Mouse (Mus musculus): ENCODE results near the gene Abcd2.

- TF ChIP-seq CTCF (IDR thresholded peaks at IDR 0.05; ENCODE audit: insufficient read depth, low read length) = no peak
- no peak for TF ChIP-seq POLR2A (IDR thresholded peaks at IDR 0.05; ENCODE audit: borderline replicate concordance, extremely low read depth, low read depth, low read length)
These were observed 19.4 kb downstream of the Abcd2 start for GRCm38 (mm10) chr15:91172193-91172592.

Data from lung, adult 2 months (tissue).